Mouse (Mus musculus) C2C12 (cell line): ENCODE results near the gene Dync1i1.

Experiments used
- CEBPB ChIP-seq: IDR thresholded peaks from one replicate; pipeline ENCODE4 v1.6.1; 2011; ENCODE audit warnings: low read depth, mild to moderate bottlenecking, control low read depth, moderate library complexity
- CTCF ChIP-seq: IDR thresholded peaks from one replicate; pipeline ENCODE4 v1.5.1; 2011; ENCODE audit not compliant: control insufficient read depth, insufficient read depth, insufficient read length
- FOSL1 ChIP-seq: IDR thresholded peaks from one replicate; pipeline ENCODE4 v1.8.0; 2011; ENCODE audit warnings: mild to moderate bottlenecking, low read length; ENCODE audit not compliant: poor library complexity, insufficient read depth, severe bottlenecking
- MAX ChIP-seq: IDR thresholded peaks from one replicate; pipeline ENCODE4 v1.6.1; 2011; ENCODE audit warnings: mild to moderate bottlenecking, control low read depth
- MYOD1 ChIP-seq: IDR thresholded peaks from one replicate; pipeline ENCODE4 v1.6.1; 2011; ENCODE audit warnings: low read depth; ENCODE audit not compliant: control insufficient read depth, insufficient read length
- MYOG ChIP-seq: IDR thresholded peaks from one replicate; pipeline ENCODE4 v1.6.1; 2011; ENCODE audit not compliant: control insufficient read depth, insufficient read length; ENCODE audit errors: extremely low read depth
- USF1 ChIP-seq: IDR thresholded peaks from one replicate; pipeline ENCODE4 v1.6.1; 2011; ENCODE audit warnings: low read depth, mild to moderate bottlenecking, control low read depth, moderate library complexity

GRCm38 (mm10) chr6:6004756-6005485 lies 279.5 kb downstream of the Dync1i1 start:
- no peak for TF ChIP-seq CTCF
- no peak for TF ChIP-seq FOSL1
- no peak for TF ChIP-seq MYOD1
- no peak for TF ChIP-seq MAX
- no peak for TF ChIP-seq CEBPB
- no peak for TF ChIP-seq USF1
- no peak for TF ChIP-seq MYOG
